Mouse (Mus musculus) neural tube, embryonic 11.5 days (tissue): ENCODE data around the gene Arih2. TPM values are rescaled to one million over a fixed set of nuclear protein-coding genes. Genes with fewer than 3 reads are reported as not detected.
"Not testable (repeated sequence)": the region's sequence is repeated elsewhere in the genome, so short reads cannot be mapped to it uniquely, and the experiment has no call there.

Experiments
- ATAC-seq: fragments of 200-750 bp; cut with Nextera tagmentation; 2 replicates; pipeline ENCODE4 v1.8.0; 2017; ENCODE audit warnings: moderate number of reproducible peaks, mild to moderate bottlenecking, moderate TSS enrichment, moderate library complexity; ENCODE audit not compliant: insufficient read depth, low FRiP score, low TSS enrichment
- DNase-seq: peaks from one replicate; pipeline ENCODE4 v3.0.0-alpha.2; 2015; ENCODE audit warnings: low spot score
- H3K27ac ChIP-seq: fragments of 300-500 bp; sonication (generic); 2 replicates; pipeline ENCODE4 v1.5.1; 2014; ENCODE audit warnings: low read depth, mild to moderate bottlenecking, low read length
- H3K27me3 ChIP-seq: fragments of 300-500 bp; sonication (generic); 2 replicates; pipeline ENCODE4 v1.6.1; 2014; ENCODE audit warnings: mild to moderate bottlenecking, low read length, mixed read lengths; ENCODE audit not compliant: control insufficient read depth, insufficient read depth
- H3K36me3 ChIP-seq: fragments of 300-500 bp; sonication (generic); 2 replicates; pipeline ENCODE4 v1.6.1; 2014; ENCODE audit warnings: mild to moderate bottlenecking, low read length, moderate library complexity, mixed read lengths; ENCODE audit not compliant: control insufficient read depth, insufficient read depth
- H3K4me1 ChIP-seq: fragments of 300-500 bp; sonication (generic); 2 replicates; pipeline ENCODE4 v1.6.1; 2014; ENCODE audit warnings: low read length, mixed read lengths; ENCODE audit not compliant: control insufficient read depth, insufficient read depth
- H3K4me2 ChIP-seq: fragments of 300-500 bp; sonication (generic); 2 replicates; pipeline ENCODE4 v1.6.1; 2014; ENCODE audit warnings: low read depth, mild to moderate bottlenecking, moderate library complexity
- H3K4me3 ChIP-seq: fragments of 300-500 bp; sonication (generic); 2 replicates; pipeline ENCODE4 v1.5.1; 2014; ENCODE audit warnings: low read depth, low read length
- H3K9ac ChIP-seq: fragments of 300-500 bp; sonication (generic); 2 replicates; pipeline ENCODE4 v1.6.1; 2014; ENCODE audit warnings: mild to moderate bottlenecking, low read length
- H3K9me3 ChIP-seq: fragments of 300-500 bp; sonication (generic); 2 replicates; pipeline ENCODE4 v1.6.1; 2016; ENCODE audit warnings: low read length; ENCODE audit not compliant: control insufficient read depth
- WGBS: fragments of 180-500 bp; shearing (Covaris S2); extraction: QIAGEN DNeasy Blood & Tissue Kit; methylation state at CpG from one replicate; pipeline ENCODE4 v1.1.7; 2014; 5-methylcytosine and 5-hydroxymethylcytosine counted together
- polyA plus RNA-seq: library from polyadenylated mRNA; unstranded; fragments of >200 nt; fragmentation: Nextera tagmentation; extraction: Ambion mirVana; gene quantifications from 2 replicates; pipeline ENCODE4 v1.2.1, GENCODE M21; 2014

Arih2 gene
- polyA plus RNA-seq, 1 experiment from 2014 or later: 54.8 TPM

GRCm38 (mm10) chr9:108661677-108662612, 12.8 kb upstream of the Arih2 start, which contains the start of gene Slc25a20:
Slc25a20 (plus strand) TSS chr9:108662088.
- peak within 1 kb of the TSS; percentile 66 for H3K4me2 ChIP-seq
- DNase-seq (peak; percentile 81), ATAC-seq (peak; percentile 65)
- H3K36me3 ChIP-seq: no peaks in the 10 kb centered on the region
- H3K9me3 ChIP-seq: no peaks in the 10 kb centered on the region
- peak within 1 kb of the TSS; percentile 70 for H3K4me3 ChIP-seq
- peak within 1 kb of the TSS; percentile 58 for H3K9ac ChIP-seq
- H3K27me3 ChIP-seq: no peaks in the 10 kb centered on the region
- no peaks in the 10 kb centered on the region for H3K4me1 ChIP-seq
- H3K27ac ChIP-seq: no peak within 1 kb of the TSS
- 3% methylated on average over 36 of the region's 37 CpGs for WGBS

GRCm38 (mm10) chr9:108655865-108656264, 6.7 kb upstream of the Arih2 start:
- DNase-seq, H3K9ac ChIP-seq, ATAC-seq, H3K4me1 ChIP-seq, H3K27ac ChIP-seq, H3K9me3 ChIP-seq, H3K36me3 ChIP-seq, H3K4me3 ChIP-seq, H3K27me3 ChIP-seq, H3K4me2 ChIP-seq: not testable (repeated sequence)
- 91% methylated on average over 7 of the region's 7 CpGs for WGBS

GRCm38 (mm10) chr9:108654566-108655464, 5.6 kb upstream of the Arih2 start:
- DNase-seq (no peak), ATAC-seq (no peak)
- Histone ChIP-seq H3K4me3 (no peak overlapping the region), H3K4me1 (no peaks in the 10 kb centered on the region; the same call in 1 of the 2 replicates), H3K4me2 (no peak overlapping the region), H3K36me3 (no peaks in the 10 kb centered on the region), H3K9ac (no peak overlapping the region), H3K9me3 (no peaks in the 10 kb centered on the region), H3K27me3 (no peaks in the 10 kb centered on the region), H3K27ac (no peak overlapping the region)
- 77% methylated on average over 10 of the region's 10 CpGs for WGBS

GRCm38 (mm10) chr9:108649561-108650440, 615 bp upstream of the Arih2 start:
- Histone ChIP-seq H3K27ac (peak overlapping the region; percentile 78; the same call in 1 of the 2 replicates), H3K27me3 (no peaks in the 10 kb centered on the region), H3K9ac (peak overlapping the region; percentile 86), H3K4me1 (peaks cover 5% of the 10 kb centered on the region), H3K9me3 (no peaks in the 10 kb centered on the region), H3K4me2 (peak overlapping the region; percentile 65), H3K36me3 (no peaks in the 10 kb centered on the region), H3K4me3 (peak overlapping the region; percentile 95)
- no peak for ATAC-seq
- DNase-seq: no peak
- 36% methylated on average over 29 of the region's 29 CpGs for WGBS

GRCm38 (mm10) chr9:108648166-108648565, 1.0 kb downstream of the Arih2 start:
- DNase-seq: peak; percentile 14
- Histone ChIP-seq H3K36me3 (no peaks in the 10 kb centered on the region), H3K9ac (peak overlapping the region; percentile 86), H3K4me2 (peak overlapping the region; percentile 87), H3K27ac (0 out of 2 replicates have a peak overlapping the region, but pooled peaks have one; percentile 78), H3K4me3 (peak overlapping the region; percentile 95), H3K27me3 (no peaks in the 10 kb centered on the region), H3K9me3 (no peaks in the 10 kb centered on the region), H3K4me1 (peaks cover 5% of the 10 kb centered on the region)
- WGBS: 48% methylated on average over 10 of the region's 10 CpGs
- ATAC-seq: no peak

GRCm38 (mm10) chr9:108639825-108640224, 9.4 kb downstream of the Arih2 start:
- no peak overlapping the region for H3K4me2 ChIP-seq
- H3K36me3 ChIP-seq: no peaks in the 10 kb centered on the region
- no peaks in the 10 kb centered on the region for H3K9me3 ChIP-seq
- H3K4me1 ChIP-seq: no peaks in the 10 kb centered on the region
- no peak overlapping the region for H3K27ac ChIP-seq
- WGBS: 88% methylated on average over 2 of the region's 2 CpGs
- no peak overlapping the region for H3K9ac ChIP-seq
- H3K27me3 ChIP-seq: no peaks in the 10 kb centered on the region
- DNase-seq: no peak
- no peak for ATAC-seq
- H3K4me3 ChIP-seq: no peak overlapping the region

GRCm38 (mm10) chr9:108635415-108635814, 13.8 kb downstream of the Arih2 start:
- Histone ChIP-seq H3K4me1 (no peaks in the 10 kb centered on the region), H3K4me2 (no peak overlapping the region), H3K9ac (no peak overlapping the region), H3K27me3 (no peaks in the 10 kb centered on the region), H3K4me3 (no peak overlapping the region), H3K36me3 (no peaks in the 10 kb centered on the region), H3K27ac (no peak overlapping the region), H3K9me3 (no peaks in the 10 kb centered on the region)
- WGBS: 89% methylated on average over 2 of the region's 2 CpGs
- ATAC-seq (no peak), DNase-seq (no peak)

- H3K4me2 ChIP-seq: no peak overlapping the region
- H3K4me3 ChIP-seq: no peak overlapping the region
- H3K27ac ChIP-seq: no peak overlapping the region
- no peaks in the 10 kb centered on the region for H3K27me3 ChIP-seq
- no peaks in the 10 kb centered on the region for H3K36me3 ChIP-seq
- no peak overlapping the region for H3K9ac ChIP-seq
- DNase-seq (no peak), ATAC-seq (no peak)
- H3K4me1 ChIP-seq: no peaks in the 10 kb centered on the region
- WGBS: 87% methylated on average over 2 of the region's 2 CpGs
- H3K9me3 ChIP-seq: no peaks in the 10 kb centered on the region
Measured at GRCm38 (mm10) chr9:108633846-108634245, 15.3 kb downstream of the Arih2 start.
